Mouse (Mus musculus) testis, postnatal 14 days (tissue): Measurements from ENCODE around the gene Htr5b.
A peak's percentile ranks its signal among the peaks of the same experiment; 100 is the strongest.

Source experiments
- DNase-seq: peaks from one replicate; pipeline ENCODE4 v3.0.0; 2021; ENCODE audit warnings: low spot score

Htr5b gene

GRCm38 (mm10) chr1:121528399-121528720 is at the start of gene Htr5b:
TSS of gene Htr5b (minus strand) at chr1:121528465.
- DNase-seq, result peak; percentile 6

GRCm38 (mm10) chr1:121577491-121577890 is 49.2 kb upstream of the Htr5b start:
- DNase-seq, result no peak

GRCm38 (mm10) chr1:121570522-121570921 is 42.3 kb upstream of the Htr5b start:
- no peak for DNase-seq

- peak; percentile 95 for DNase-seq
Measured at GRCm38 (mm10) chr1:121567521-121568489, 39.5 kb upstream of the Htr5b start, which contains the start of gene Ddx18. TSS of gene Ddx18 (minus strand) at chr1:121567989.

GRCm38 (mm10) chr1:121557861-121558260 is 29.6 kb upstream of the Htr5b start:
- DNase-seq, result no peak

- no peak for DNase-seq
Measured at GRCm38 (mm10) chr1:121551457-121551835, 23.2 kb upstream of the Htr5b start.

GRCm38 (mm10) chr1:121550801-121551456 is 22.7 kb upstream of the Htr5b start:
- DNase-seq, result no peak

GRCm38 (mm10) chr1:121549456-121549855 is 21.2 kb upstream of the Htr5b start:
- DNase-seq, result no peak

GRCm38 (mm10) chr1:121548667-121549066 is 20.4 kb upstream of the Htr5b start:
- no peak for DNase-seq

GRCm38 (mm10) chr1:121546844-121547243 is 18.6 kb upstream of the Htr5b start:
- DNase-seq, result no peak

GRCm38 (mm10) chr1:121540361-121540760 is 12.1 kb upstream of the Htr5b start:
- no peak for DNase-seq

- no peak for DNase-seq
Measured at GRCm38 (mm10) chr1:121531439-121531838, 3.2 kb upstream of the Htr5b start.

GRCm38 (mm10) chr1:121529286-121529685 is 1.0 kb upstream of the Htr5b start:
- DNase-seq, result no peak

GRCm38 (mm10) chr1:121527600-121528398 is 466 bp downstream of the Htr5b start:
- DNase-seq, result no peak

- DNase-seq, result no peak
Measured at GRCm38 (mm10) chr1:121527061-121527460, 1.2 kb downstream of the Htr5b start.

GRCm38 (mm10) chr1:121518609-121519008 is 9.7 kb downstream of the Htr5b start:
- no peak for DNase-seq

GRCm38 (mm10) chr1:121511966-121512365 is 16.3 kb downstream of the Htr5b start:
- no peak for DNase-seq

GRCm38 (mm10) chr1:121511186-121511585 is 17.1 kb downstream of the Htr5b start:
- no peak for DNase-seq

- DNase-seq, result no peak
Measured at GRCm38 (mm10) chr1:121510420-121511140, 17.7 kb downstream of the Htr5b start.

GRCm38 (mm10) chr1:121508729-121509128 is 19.5 kb downstream of the Htr5b start:
- DNase-seq, result no peak

GRCm38 (mm10) chr1:121497093-121497492 is 31.2 kb downstream of the Htr5b start:
- DNase-seq, result no peak

- no peak for DNase-seq
Measured at GRCm38 (mm10) chr1:121490241-121490640, 38.0 kb downstream of the Htr5b start.
